Mouse (Mus musculus) kidney, adult 11 months (tissue): ENCODE data around the gene Zfp362.
A peak's percentile ranks its signal among the peaks of the same experiment; 100 is the strongest.

Experiments
- DNase-seq: peaks from one replicate; pipeline ENCODE4 v3.0.0; 2022

Zfp362 gene

DNA sequence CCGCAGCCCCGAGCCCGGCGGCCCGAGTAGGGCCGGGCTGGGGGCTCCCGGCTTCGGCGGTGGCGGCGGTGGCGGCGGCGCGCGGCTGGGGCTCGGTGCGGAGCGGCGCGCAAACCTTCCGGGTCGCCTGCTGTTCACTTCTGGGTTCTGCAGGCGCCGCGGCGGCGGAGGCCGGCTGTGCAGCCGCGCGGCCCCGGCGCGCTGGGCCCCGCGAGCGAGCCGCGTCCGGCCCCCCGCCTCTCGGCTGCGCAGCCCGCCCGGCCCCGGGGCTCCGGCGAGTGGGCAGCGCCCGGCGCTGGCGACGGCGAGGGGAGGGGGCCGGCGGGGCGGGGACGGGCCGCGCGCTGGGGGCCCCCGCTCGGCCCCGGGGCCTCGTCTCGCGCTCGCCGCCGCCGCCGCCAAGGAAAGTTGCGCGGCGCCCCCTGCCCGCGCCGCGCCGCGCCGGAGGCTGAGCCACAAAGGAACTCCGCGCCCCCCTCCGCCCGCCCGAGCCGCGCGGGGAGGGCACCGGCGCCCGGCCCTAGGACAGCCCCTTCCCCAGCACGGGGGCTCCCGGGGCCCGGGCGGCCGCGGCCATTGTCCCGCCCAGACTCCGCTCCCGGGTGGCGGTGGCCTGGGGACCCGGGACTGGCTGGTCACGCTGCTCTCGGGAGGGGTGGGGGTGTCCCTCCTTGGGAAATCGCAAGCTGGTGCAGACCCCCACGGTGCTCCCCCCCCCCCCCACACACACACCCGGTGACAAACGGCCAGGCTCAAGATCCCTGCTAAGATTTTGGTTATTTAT is at the start of gene Zfp362:
Gene Zfp362, minus strand, starts transcription at position 3 of the 784 bp plus-strand sequence.
- DNase-seq, result no peak

DNA sequence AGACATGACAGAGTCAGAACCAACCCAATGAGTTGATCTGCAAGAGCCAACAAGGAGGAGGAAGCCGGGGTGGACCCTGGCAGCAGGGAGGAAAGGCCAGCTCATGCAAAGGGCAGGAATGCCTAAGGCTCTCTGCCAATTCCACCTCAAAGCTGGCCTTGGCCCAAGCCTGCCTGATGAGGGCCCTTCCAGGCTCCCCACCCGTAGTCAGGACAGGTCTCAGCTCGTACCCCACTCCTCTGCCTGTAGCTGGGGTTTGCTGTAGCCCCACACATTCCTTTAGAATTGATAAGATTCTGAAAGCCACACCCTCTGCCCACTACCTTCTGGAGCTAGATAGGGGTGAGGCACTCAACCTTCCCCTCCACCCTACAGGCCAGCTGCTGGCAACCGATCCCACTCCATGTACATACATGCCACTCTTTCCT is 49.8 kb upstream of the Zfp362 start:
- DNase-seq, result peak; percentile 85

DNA sequence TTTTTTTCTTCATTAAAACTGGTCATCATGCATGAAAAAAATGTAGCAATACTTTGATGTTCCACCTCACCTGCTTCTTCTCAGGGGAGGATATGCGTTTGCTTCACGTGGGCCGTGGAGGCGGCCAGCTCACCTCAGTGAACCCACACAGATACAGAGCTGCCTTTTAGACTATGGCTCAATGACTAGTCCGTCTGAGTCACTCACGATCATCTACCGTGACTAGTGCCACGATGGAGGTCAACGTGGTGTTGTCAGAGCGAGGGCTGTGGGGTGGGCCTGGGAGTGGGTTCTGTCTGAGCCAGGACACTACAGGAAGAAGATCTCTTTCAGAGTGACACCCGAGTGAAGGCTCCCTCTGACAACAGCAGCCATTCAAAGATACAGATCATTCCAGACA is 47.3 kb upstream of the Zfp362 start:
- DNase-seq, result no peak

DNA sequence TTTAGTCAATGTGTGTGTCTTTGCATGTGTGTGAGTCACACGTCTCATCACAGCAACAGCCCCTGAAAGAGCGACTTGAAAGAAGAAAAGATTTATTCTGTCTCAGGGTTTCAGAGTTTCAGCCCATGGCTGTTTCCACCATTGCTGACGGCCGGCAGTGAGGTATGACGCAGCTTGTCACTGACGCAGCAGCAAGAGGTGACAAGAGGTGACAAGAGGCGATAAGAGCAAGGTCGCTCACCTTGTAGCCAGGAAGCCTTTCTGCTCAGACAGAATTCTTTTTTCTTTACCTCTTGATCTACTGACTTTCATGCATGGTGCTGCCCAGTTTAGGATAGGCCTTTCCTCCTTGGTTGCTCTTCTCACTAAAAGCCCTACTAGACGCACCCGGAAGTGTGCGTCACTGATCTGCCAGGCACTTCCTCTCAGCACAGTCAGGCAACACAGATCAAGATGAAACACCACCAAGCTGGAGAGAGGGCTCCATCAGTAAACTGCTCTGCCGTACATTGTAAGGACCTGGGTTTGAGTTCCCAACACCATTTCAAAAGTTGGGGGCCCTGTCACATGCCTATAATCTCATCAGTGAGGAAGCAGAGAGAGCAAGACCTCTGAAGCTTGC is 46.5 kb upstream of the Zfp362 start:
- no peak for DNase-seq

DNA sequence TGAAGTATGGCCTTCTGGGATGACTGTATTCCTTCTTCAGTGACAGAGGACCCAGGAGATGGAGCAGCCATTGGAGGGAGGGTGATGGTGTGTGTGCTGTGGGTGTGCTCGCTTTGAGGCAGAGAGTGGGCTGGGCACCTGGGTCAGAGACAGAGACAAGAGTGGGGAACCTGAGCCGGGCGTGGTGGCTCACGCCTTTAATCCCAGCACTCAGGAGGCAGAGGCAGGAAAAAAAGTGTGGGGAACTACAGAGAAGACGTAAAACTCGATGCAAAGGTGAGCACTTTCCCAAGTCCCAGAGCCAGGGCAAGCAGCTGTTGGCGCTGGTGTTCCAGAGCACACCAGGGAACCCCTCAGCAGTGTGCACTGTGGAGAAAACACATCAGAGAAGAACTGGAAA is 43.8 kb upstream of the Zfp362 start:
- no peak for DNase-seq

DNA sequence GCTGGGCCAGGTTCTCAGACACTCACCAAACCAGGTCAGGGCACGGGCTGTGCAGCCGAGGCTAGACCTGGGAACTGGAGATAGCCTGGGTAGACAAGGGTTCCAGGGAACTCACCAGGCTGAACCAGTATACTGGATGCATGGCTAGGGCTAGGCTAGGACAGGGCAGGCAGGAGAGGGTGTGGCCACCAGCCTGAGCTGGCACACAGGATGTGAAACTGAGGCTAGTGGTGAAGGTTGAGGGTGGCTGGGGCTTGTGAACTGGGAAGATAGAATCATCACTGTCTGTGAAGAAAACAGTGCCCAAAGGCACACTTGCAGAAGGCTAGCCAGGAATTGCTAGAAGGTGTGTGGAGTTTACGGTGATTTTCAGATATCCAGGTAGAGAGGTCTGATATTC is 43.1 kb upstream of the Zfp362 start:
- DNase-seq, result no peak

DNA sequence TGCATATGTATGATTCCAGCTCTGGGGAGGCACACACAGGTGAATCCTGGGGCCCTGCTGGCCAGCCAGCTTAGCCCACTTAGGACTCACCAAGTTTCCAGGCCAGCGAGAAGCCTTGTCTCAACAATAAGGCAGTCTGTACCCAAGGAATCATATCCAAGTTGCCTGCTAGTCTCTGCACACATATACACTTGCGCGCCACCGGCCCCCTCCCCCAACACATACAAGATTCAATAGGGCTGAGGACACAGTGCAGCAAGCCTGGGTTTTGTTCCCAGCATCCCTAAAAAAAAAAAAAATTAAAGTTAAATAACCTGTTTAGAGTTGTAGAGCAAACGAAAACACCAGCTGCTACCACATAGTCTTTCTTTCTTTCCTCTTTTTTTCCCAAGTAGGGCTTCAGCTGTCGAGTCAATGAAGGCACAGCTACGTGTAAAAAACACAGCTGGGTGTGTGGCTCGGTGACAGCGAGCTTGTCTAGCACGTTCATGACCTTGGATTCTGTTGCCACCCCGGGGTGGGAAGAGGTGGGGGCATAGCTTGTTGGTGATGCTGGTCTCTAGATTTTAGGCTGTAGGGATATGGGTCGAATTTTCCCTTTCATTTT is 39.6 kb upstream of the Zfp362 start:
- DNase-seq, result no peak

DNA sequence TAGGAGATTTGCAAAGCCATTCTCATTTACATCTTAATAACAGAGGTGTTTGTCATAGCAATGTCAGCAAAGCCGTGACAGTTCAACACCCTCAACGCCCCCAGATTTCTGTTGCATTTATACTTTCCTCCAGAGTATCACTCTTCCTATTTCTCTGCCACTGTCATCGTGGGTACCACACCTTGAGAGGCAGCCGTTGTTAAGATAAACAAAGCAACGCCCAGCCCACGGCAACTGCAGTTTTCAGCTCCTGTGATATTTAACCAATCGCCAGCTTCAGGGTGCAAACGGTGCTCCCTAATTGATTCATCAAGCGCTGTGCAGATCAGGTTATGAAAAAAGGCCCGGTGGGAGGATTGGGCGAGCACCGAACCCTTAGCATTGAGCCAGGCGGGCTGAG is 38.7 kb upstream of the Zfp362 start:
- no peak for DNase-seq

DNA sequence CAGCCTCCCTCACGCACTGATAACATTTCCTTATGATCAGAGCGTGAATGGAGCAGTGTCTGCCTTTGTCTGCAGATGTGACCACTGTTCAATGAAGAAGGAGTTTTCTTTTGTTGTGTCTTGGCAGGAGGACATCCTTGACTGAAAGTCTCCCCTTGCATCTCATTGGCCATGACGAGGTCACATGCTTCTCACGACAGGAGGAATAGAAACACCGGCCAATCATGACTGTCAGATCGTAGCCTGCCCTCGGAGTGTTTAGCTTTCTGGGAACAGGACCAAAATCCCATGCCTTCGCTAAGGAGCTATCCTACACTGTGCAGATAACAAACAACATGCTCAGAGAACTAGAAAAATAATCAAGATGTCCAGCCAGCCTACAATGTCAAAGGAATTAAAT is 35.4 kb upstream of the Zfp362 start:
- no peak for DNase-seq

DNA sequence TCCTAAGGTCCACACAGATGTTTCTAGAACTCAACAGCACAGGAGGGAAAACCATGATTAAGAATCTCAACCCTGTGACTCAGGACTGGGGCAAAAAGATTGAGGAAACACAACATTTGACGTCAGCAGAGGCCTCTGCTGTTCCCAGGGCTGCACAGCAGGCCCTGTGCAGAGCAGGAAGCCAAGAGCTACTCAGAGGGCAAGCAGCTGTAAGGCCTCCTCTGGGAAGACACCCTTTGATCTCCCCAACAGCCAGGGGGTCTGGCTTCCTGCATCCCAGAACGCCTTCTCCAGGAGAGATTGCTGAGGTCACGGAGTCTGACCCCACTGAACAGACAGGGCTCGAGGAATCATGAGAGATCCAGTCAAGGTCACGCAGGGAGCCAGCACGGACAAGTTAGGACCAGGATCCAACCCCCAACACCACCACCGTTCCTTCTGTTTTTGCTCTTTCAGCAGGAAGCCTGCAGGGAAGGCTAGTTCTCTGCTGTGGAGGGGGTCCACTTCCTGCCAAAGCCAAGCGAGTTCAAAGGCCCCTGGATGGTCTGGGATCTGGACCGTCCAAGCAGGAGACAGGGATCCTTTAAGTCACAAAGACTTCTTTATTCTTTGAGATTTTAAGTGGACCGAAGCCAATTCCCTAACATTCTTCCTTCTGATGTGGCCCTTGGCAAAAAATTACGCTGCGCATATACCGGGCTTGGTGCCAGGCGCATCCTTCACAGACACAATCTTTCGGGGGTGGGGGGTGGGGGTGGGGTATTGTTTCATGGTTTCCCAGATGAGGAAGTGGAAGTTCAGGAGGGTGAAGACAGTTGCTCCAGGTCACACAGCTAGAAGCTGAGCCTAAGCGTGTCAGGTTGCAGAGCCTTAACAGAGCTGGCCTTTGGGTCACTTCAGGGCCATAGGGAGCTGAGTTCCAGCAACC is 34.2 kb upstream of the Zfp362 start:
- peak; percentile 56 for DNase-seq

DNA sequence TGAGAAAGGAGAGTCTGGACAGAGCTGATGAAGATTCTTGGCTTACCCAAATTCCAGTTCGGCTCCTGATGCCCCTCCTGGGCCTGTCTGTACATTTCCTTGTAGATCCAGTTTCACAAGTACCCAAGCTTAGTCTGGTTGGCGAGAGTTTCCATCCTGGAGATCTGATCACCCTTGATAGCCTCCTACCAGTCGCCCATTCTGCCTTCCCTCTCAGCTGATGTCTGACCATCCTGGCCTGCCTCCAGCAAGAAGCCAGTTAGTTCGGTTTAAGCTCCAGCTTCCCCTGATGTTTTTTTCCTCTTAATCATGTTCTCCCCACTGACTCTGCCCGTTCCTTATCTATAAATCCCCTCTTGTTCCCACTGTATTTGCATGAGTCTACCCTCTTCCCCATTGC is 32.4 kb upstream of the Zfp362 start:
- no peak for DNase-seq

DNA sequence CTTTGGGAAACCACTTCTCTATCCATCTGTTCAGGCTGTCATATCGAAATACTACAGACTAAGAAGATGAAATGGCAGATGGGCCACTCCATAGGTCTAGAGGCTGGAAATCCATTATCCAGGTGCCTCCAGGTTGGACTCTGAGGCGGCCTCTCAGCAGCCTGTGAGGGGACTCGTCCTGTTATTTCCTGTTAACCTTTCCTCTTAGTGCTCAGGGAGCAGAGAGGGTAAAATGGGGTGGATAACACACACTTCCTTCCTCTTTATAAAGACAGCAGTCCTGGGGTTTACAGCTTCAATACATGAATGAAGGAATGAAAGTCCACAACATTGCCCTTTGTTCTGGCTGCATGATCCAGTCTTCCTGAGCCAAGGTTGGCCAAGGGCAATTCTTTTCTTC is 18.3 kb upstream of the Zfp362 start:
- DNase-seq, result no peak

DNA sequence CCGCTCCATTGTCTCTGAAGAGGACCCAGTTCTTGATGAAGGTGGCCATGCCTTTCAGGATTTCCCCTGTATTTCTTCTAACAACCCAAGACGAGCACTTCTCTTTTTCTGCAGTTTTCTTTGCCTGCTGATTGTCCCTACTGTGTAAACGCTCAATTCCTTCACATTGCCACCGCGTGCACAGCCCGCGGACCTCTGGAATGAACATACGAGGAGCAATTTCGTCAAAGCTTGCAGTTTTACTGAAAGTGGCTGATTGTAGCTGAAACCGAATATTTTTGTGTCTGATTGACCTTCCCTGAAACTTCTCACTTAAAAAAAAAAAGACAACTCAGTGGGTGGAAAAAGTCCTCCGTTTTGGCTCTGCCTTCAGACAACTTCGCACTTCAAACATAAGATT is 14.7 kb upstream of the Zfp362 start:
- no peak for DNase-seq

DNA sequence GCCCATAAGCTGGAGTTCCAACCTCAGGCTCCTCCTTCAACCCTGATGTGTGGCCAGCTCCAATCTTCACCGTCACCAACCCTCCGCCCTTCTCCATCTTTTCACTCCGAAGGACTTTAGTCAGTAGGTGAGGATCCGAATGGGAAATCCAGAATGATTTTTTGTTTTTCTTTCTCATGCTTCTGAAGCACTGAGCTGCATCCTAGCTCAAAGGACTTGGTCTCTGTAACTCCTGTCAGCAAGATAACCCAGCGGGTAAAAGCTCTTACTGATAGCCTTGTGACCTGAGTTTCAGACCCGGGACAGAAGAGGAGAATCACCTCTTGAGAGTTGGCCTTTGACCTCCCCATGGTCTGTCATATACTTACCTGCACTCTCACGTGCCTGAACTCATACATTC is 11.2 kb upstream of the Zfp362 start:
- DNase-seq, result no peak

DNA sequence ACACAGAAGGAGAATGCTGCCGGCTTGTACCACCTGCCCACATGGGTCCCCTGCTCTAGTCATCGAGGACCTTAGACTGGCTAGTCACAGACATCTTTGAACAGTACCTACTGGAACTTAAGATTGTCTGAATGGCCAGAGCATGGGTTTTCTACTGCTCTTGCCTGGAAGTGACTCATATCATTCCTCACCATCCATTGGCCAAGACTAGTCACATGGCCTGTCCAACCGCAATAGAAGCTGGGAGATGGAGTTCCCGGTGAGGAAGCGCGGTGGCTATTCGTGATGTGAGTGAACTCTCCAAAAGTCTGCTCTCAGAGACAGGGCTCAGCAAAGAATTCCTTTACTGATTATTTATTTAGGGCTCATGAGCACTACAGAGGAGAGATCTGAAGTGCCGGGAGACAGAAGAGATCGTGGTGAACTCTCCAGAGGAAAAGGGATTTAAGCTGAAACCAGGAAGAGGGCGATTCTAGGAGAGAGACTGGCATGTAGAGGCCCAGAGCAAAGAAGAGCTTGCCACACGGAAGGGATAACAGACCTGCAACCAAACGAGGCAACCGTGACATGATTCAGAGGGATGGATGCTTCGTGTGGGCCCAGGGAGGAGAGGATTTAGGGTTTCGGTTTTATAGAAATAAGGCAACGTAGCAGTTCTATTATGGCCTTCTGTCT is 5.7 kb upstream of the Zfp362 start:
- peak; percentile 87 for DNase-seq

DNA sequence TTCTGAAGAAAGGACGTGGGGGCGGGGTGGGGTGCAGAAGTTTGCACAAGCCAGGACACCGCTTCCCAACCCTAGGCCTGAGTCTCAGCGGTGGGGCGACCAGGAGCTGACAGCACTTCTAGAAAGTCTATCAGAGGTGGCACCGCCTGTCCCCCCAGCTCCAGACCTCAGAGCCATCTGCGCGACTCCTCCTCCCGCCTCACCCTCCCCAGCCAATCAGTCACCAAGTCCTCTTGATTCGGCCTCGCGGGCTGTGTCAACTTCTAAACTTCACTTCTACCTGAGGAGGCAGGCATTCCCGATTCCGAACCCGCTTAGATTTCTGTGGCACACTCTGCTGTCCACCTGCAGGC is 958 bp upstream of the Zfp362 start:
- DNase-seq, result peak; percentile 75

DNA sequence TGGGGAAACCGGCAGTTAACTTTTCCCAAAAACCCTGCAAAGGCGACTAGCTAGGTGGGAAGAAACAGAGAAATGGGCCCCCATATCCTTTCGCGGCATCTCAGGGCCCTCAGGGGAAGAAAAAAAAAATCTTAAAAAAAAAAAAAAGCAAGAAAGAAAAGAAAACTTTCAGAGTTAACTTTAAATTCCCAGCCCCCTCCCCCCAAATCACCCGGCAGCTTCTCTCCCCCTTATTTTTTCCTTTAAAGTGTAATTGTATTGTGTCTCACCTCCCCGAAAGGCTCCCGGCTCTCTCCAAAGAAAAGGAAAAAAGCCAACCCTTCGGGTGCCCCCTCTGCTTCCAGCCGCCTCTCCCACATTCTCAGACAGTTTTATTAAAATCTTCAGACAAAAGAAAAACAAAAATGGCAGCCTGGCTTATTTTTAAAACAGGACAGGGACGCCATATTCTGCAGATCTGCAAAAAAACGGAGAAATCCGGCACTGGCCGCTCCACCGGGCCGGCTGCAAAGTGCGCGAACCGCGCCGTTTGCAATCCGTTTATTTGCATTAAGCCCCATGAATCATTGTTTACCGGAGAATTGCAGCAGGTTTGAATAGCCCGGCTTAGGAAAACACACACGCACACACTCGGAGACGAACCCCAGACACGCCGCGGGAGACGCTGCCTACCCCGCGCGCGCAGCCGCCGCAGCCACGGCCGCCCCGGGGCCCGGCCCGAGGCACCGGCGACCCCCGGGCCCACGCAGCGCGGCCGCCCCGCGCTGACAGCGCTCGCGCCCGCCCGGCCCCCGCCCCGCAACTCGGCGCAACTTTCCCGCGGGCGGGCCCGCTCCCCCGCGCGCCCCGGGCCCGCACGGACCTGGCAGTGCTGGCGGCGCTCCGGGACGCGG is 449 bp downstream of the Zfp362 start:
- peak; percentile 25 for DNase-seq

DNA sequence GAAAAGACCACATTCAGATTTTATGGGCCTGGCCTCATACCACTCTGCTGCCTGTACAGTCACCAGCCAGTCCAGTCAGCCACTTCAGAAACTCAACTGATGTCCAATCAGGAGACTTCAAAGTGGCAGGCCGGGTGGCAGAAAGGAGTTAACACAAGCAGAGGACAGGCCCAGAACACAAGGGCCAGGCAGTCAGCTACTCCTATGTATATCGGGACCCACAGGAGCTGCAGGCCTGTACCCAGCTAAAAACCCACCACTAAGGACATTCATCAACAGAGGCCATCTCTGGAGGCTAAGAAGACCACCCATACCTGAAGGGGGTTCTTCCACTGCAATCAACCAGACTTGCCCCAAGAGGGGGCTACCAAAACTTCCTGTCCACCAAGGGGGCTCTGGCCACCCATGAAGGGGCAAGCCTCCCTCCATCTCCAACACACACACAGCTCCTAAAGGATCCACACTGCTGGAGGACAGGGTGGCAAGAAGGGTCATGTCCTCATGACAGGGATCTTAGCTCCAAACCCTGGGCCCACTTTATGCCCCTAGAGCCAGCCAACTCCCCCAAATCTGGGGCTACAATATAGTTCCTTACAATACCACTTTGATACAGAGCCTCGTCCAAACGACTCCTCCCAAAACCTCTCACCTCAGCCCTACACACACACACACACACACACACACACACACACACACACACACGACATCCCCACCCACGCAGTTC is 1.3 kb downstream of the Zfp362 start:
- no peak for DNase-seq

DNA sequence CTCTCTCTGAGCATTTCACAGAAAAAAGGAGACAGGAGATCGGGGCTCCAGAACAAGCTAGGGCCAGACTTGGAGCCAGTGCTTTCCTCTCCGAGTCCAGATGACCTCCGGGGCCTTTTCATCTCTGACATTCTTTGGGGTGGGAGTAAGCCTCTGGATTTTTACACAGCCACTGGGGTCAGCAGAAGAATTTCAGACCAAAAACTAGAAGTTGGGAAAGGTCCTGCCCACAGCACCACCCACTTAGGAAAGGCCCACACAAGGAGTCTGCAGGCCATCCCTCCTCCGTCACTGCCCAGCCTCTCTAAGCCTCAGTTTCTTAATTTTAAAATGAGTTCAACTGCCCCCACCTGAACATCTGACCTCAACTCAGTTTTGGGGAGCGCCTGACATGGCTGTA is 2.3 kb downstream of the Zfp362 start:
- DNase-seq, result peak; percentile 12

DNA sequence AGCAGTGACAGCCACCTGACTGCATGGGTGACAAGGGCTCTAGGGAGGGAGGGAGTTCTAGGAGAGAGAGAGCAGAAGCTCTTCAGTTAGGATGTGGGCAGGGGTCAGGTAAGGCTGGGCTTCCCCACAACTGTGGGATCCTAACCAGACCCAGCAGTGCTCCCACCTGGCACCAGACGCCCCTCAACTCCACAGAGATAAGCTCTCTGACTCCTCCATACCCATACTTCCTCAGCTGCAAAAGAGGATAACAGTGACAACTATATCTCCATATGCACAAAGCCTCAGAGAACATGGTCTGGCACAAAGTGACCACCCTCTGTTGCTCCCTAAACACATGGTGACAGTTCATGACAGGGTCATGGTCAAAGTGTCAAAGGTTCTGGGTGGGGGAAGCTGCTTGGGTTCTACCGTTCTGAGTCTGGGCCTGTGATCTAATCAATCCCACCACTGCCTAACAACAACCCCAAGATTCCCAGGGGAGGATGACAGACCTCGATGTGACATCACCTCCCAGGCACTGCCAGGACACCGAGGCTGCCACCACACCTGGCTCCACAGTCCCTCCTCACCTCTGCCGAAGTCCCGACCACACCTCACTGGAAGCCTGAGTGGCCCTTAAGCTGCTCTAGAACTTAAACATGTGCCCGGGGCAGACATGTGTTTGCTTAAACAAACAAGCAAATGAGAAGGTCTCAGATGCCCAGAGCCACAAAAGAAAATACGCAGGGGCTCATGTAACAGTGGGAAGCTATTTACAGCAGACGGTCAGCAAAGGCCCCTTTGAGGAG is 4.0 kb downstream of the Zfp362 start:
- DNase-seq, result no peak
